Mouse (Mus musculus): Measurements from ENCODE around the gene Mipep. TPM values are rescaled to one million over a fixed set of nuclear protein-coding genes. Genes with fewer than 3 reads are reported as not detected.

The Mipep gene
- polyA plus RNA-seq, 2 experiments: 13.1 to 21.4 TPM

DNA sequence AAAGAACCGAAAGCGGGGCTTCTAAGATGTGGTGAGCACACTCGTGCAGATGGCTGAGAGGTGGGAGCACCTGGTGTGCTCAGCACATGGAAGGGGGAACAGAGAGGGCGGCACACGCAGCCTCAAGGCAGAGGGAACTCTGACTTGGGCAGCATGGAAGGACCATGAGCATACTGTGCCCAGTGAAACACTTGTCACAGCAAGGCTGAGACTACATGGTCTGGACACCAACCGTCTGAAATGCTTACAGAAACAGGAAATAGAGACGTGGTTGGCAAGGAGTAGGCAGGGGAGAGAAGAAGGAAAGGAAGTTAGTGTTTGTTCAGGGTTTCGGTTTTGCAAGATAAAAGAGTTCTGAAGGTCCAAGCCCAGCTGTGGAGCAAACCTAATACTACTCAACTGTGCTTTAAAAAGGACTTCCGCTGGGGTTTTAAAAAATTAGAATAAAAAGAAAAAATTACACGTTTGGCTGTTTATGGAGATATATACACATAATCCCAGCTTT is 45.9 kb upstream of the Mipep start:
- H3K27ac ChIP-seq (replicated peaks; ENCODE audit: low read depth, low read length): peak overlapping the region; percentile 52
- ATAC-seq (ENCODE audit: low FRiP score, low read depth) (no peak), DNase-seq (ENCODE audit: low spot score) (no peak)
- no peaks in the 10 kb centered on the region for H3K27me3 ChIP-seq (ENCODE audit: control insufficient read depth, insufficient read depth, low read length)
- H3K4me2 ChIP-seq (replicated peaks; ENCODE audit: low read depth, low read length, severe bottlenecking): no peak overlapping the region
- no peaks in the 10 kb centered on the region for H3K36me3 ChIP-seq (ENCODE audit: control insufficient read depth, insufficient read depth, low read length)
- no peak overlapping the region for H3K9ac ChIP-seq (ENCODE audit: low read depth, low read length, severe bottlenecking)
- TF ChIP-seq POLR2A (IDR thresholded peaks at IDR 0.05; ENCODE audit: borderline replicate concordance, extremely low read depth, insufficient read depth, insufficient read length): no peak
- no peak overlapping the region for H3K4me3 ChIP-seq (replicated peaks; ENCODE audit: low read length)
- no peaks in the 10 kb centered on the region for H3K9me3 ChIP-seq (ENCODE audit: control insufficient read depth, low read length)
- peaks cover 44% of the 10 kb centered on the region for H3K4me1 ChIP-seq (ENCODE audit: control insufficient read depth, insufficient read depth, low read length)
- 52% methylated on average over 10 of the region's 10 CpGs for WGBS

DNA sequence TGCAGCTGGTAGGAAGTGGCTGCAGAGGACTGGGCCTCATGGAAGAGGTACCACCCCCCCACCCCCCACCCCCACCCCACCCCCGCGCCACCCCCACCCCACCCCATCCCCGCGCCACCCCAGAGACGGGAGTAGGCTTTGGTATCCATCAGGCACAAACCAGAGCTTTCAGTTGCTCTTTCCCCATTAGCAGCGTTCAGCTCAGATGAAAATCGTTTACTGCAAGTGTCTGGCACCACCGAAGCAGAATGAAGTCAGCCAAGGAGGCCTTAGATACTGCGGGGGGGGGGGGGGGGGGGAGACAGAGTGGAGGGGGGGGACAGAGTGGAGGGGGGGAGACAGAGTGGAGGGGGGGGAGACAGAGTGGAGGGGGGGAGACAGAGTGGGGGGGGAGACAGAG is 45.2 kb upstream of the Mipep start:
- no peak for TF ChIP-seq POLR2A (IDR thresholded peaks at IDR 0.05; ENCODE audit: borderline replicate concordance, extremely low read depth, insufficient read depth, insufficient read length)
- DNase-seq (ENCODE audit: low spot score) (no peak), ATAC-seq (ENCODE audit: low FRiP score, low read depth) (peak; percentile 38; the same call in 1 of the 2 replicates)
- Histone ChIP-seq H3K4me2 (replicated peaks; ENCODE audit: low read depth, low read length, severe bottlenecking) (no peak overlapping the region), H3K4me1 (ENCODE audit: control insufficient read depth, insufficient read depth, low read length) (peaks cover 40% of the 10 kb centered on the region), H3K9me3 (ENCODE audit: control insufficient read depth, low read length) (no peaks in the 10 kb centered on the region), H3K27ac (replicated peaks; ENCODE audit: low read depth, low read length) (peak overlapping the region; percentile 55; the same call in 1 of the 2 replicates), H3K9ac (ENCODE audit: low read depth, low read length, severe bottlenecking) (no peak overlapping the region), H3K27me3 (ENCODE audit: control insufficient read depth, insufficient read depth, low read length) (no peaks in the 10 kb centered on the region), H3K36me3 (ENCODE audit: control insufficient read depth, insufficient read depth, low read length) (no peaks in the 10 kb centered on the region), H3K4me3 (replicated peaks; ENCODE audit: low read length) (no peak overlapping the region)
- WGBS: 3% methylated on average over 8 of the region's 9 CpGs

GRCm38 (mm10) chr14:60739616-60740015 is 44.8 kb upstream of the Mipep start:
- Histone ChIP-seq H3K27ac (replicated peaks; ENCODE audit: low read depth, low read length) (peak overlapping the region; percentile 55; the same call in 1 of the 2 replicates), H3K4me3 (replicated peaks; ENCODE audit: low read length) (no peak overlapping the region), H3K4me2 (replicated peaks; ENCODE audit: low read depth, low read length, severe bottlenecking) (no peak overlapping the region), H3K27me3 (ENCODE audit: control insufficient read depth, insufficient read depth, low read length) (no peaks in the 10 kb centered on the region), H3K9me3 (ENCODE audit: control insufficient read depth, low read length) (no peaks in the 10 kb centered on the region), H3K9ac (ENCODE audit: low read depth, low read length, severe bottlenecking) (no peak overlapping the region), H3K4me1 (ENCODE audit: control insufficient read depth, insufficient read depth, low read length) (peaks cover 40% of the 10 kb centered on the region), H3K36me3 (ENCODE audit: control insufficient read depth, insufficient read depth, low read length) (no peaks in the 10 kb centered on the region)
- TF ChIP-seq POLR2A (IDR thresholded peaks at IDR 0.05; ENCODE audit: borderline replicate concordance, extremely low read depth, insufficient read depth, insufficient read length): no peak
- 47% methylated on average over 12 of the region's 12 CpGs for WGBS
- ATAC-seq (ENCODE audit: low FRiP score, low read depth): no peak
- no peak for DNase-seq (ENCODE audit: low spot score)

- ATAC-seq (ENCODE audit: low FRiP score, low read depth): no peak
- Histone ChIP-seq H3K36me3 (ENCODE audit: control insufficient read depth, insufficient read depth, low read length) (no peaks in the 10 kb centered on the region), H3K4me1 (ENCODE audit: control insufficient read depth, insufficient read depth, low read length) (peaks cover 37% of the 10 kb centered on the region), H3K9me3 (ENCODE audit: control insufficient read depth, low read length) (no peaks in the 10 kb centered on the region), H3K27ac (replicated peaks; ENCODE audit: low read depth, low read length) (no peak overlapping the region), H3K9ac (ENCODE audit: low read depth, low read length, severe bottlenecking) (no peak overlapping the region), H3K4me3 (replicated peaks; ENCODE audit: low read length) (no peak overlapping the region), H3K4me2 (replicated peaks; ENCODE audit: low read depth, low read length, severe bottlenecking) (no peak overlapping the region), H3K27me3 (ENCODE audit: control insufficient read depth, insufficient read depth, low read length) (no peaks in the 10 kb centered on the region)
- TF ChIP-seq POLR2A (IDR thresholded peaks at IDR 0.05; ENCODE audit: borderline replicate concordance, extremely low read depth, insufficient read depth, insufficient read length): no peak
- WGBS: 83% methylated on average over 5 of the region's 5 CpGs
- no peak for DNase-seq (ENCODE audit: low spot score)
Observed at GRCm38 (mm10) chr14:60740507-60740906, 43.9 kb upstream of the Mipep start.

DNA sequence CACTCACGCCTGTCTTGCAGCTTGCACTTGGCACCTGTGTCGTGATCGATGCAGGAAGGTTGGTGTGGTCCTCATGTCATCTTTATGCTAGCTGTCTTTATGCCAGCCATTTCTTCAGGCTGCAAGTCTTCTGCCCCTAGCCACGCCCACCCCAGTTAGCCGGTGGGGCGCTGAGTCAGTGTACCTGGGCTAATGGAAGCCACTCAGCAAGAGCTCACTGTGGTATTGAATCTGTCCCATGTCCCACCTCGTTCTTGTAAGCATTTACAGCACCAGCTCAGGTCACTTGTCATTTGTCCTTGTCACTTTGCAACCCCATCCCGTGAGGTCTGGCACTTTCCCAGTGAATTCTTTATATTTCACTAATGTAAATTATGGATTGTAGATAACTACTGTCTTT is 43.3 kb upstream of the Mipep start:
- Histone ChIP-seq H3K27me3 (ENCODE audit: control insufficient read depth, insufficient read depth, low read length) (no peaks in the 10 kb centered on the region), H3K4me1 (ENCODE audit: control insufficient read depth, insufficient read depth, low read length) (peaks cover 37% of the 10 kb centered on the region)
- 66% methylated on average over 8 of the region's 8 CpGs for WGBS

More for the DNA sequence above, 43.3 kb upstream of the Mipep start:
- H3K9me3 ChIP-seq (ENCODE audit: control insufficient read depth, low read length): no peaks in the 10 kb centered on the region
- no peak overlapping the region for H3K9ac ChIP-seq (ENCODE audit: low read depth, low read length, severe bottlenecking)
- DNase-seq (ENCODE audit: low spot score) (no peak), ATAC-seq (ENCODE audit: low FRiP score, low read depth) (no peak)
- no peaks in the 10 kb centered on the region for H3K36me3 ChIP-seq (ENCODE audit: control insufficient read depth, insufficient read depth, low read length)
- H3K4me2 ChIP-seq (replicated peaks; ENCODE audit: low read depth, low read length, severe bottlenecking): no peak overlapping the region
- no peak overlapping the region for H3K27ac ChIP-seq (replicated peaks; ENCODE audit: low read depth, low read length)
- H3K4me3 ChIP-seq (replicated peaks; ENCODE audit: low read length): no peak overlapping the region
- no peak for TF ChIP-seq POLR2A (IDR thresholded peaks at IDR 0.05; ENCODE audit: borderline replicate concordance, extremely low read depth, insufficient read depth, insufficient read length)
